ENCODE assay signal across 17 mouse cellular contexts in genomic region chr4:43189381-43189780, GRCm38 (mm10).
A peak's percentile ranks its signal among the peaks of the same experiment; 100 is the strongest.
DNase-seq lines count a peak whose midpoint lies in the region.
"Had no signal": no experiment of that assay in that cellular context is flagged by ENCODE, and none has a peak within 500 bp of the region (broad histone marks: within the 10 kb centered on the region; RNA-seq: fewer than 3 reads in every experiment).

No protein-coding gene starts in this region.

- peak; percentile 61 to 73 for DNase-seq in frontal cortex, postnatal 36 days (ENCODE audit: low spot score in 2 of 2)
- DNase-seq in frontal cortex, postnatal 14 days (ENCODE audit: low spot score in 2 of 2): no peak
- peak; percentile 45 to 70 for DNase-seq in left cerebral cortex, postnatal 36 days (ENCODE audit: low spot score in 2 of 2)
- DNase-seq in left cerebral cortex, adult 11 months (ENCODE audit: low spot score): no peak
- peak; percentile 50 to 70 for DNase-seq in right cerebral cortex, postnatal 36 days (ENCODE audit: low spot score in 2 of 2)
- DNase-seq in right cerebral cortex, postnatal 4 days: no peak
- no peak for DNase-seq in T-cell, adult 2 months (ENCODE audit: low spot score)
- DNase-seq: adrenal gland, adult 8-10 months; adrenal gland, postnatal 25 days; B cell, adult 2 months; cerebellum, adult 18-20 months; cerebellum, adult 9-10 months; cerebellum, postnatal 14 days; gastrocnemius, adult 2 months; gastrocnemius, postnatal 14 days; heart, adult 11 months; heart, postnatal 36 days had no signal

- intact Hi-C loops in left cerebral cortex, postnatal 36 days (cut with DNase I): no loop called here

Comparison
In these comparisons a context has a peak if more than half of its experiments do, and no peak if none do; other contexts are left out.
1. DNase-seq: peak in frontal cortex, postnatal 36 days (2 of 2), left cerebral cortex, postnatal 36 days (2 of 2) and right cerebral cortex, postnatal 36 days (2 of 2); none in frontal cortex, postnatal 14 days (0 of 2), left cerebral cortex, adult 11 months (single experiment), right cerebral cortex, postnatal 4 days (single experiment) and T-cell, adult 2 months (single experiment).